Mouse (Mus musculus): ENCODE data around the gene Gm4969. TPM values are rescaled to one million over a fixed set of nuclear protein-coding genes. Genes with fewer than 3 reads are reported as not detected.
A peak's percentile ranks its signal among the peaks of the same experiment; 100 is the strongest.

Gm4969 gene
- polyA plus RNA-seq (2015; fragmentation: Nextera tagmentation; extraction: Ambion mirVana) = 6.9 and 7.3 TPM in 2 replicates

- H3K9me3 ChIP-seq = no peaks in the 10 kb centered on the region
- H3K36me3 ChIP-seq (replicated peaks) = no peaks in the 10 kb centered on the region
- ATAC-seq (replicated peaks) = peak; percentile 63
- H3K27ac ChIP-seq = peak within 1 kb of the TSS; percentile 45
- peak within 1 kb of the TSS; percentile 15; the same call in 1 of the 2 replicates for H3K9ac ChIP-seq
- H3K4me3 ChIP-seq = peak within 1 kb of the TSS; percentile 39
- H3K4me2 ChIP-seq = peak within 1 kb of the TSS; percentile 60
- no peaks in the 10 kb centered on the region for H3K27me3 ChIP-seq (replicated peaks)
- 18% methylated on average over 62 of the region's 64 CpGs for WGBS
- H3K4me1 ChIP-seq = peaks cover 28% of the 10 kb centered on the region
Observed at GRCm38 (mm10) chr7:19118028-19118771, at the start of gene Gm4969. TSS of gene Gm4969 (minus strand) at chr7:19118368.

GRCm38 (mm10) chr7:19166990-19167389 lies 48.8 kb upstream of the Gm4969 start:
- H3K36me3 ChIP-seq (replicated peaks) = no peaks in the 10 kb centered on the region
- H3K9ac ChIP-seq = no peak overlapping the region
- H3K4me3 ChIP-seq = no peak overlapping the region
- ATAC-seq (replicated peaks) = no peak
- peaks cover 13% of the 10 kb centered on the region for H3K27me3 ChIP-seq (replicated peaks)
- no peaks in the 10 kb centered on the region for H3K9me3 ChIP-seq
- WGBS = 85% methylated on average over 3 of the region's 3 CpGs
- H3K4me2 ChIP-seq = no peak overlapping the region
- no peak overlapping the region for H3K27ac ChIP-seq
- H3K4me1 ChIP-seq = peaks cover 35% of the 10 kb centered on the region

DNA sequence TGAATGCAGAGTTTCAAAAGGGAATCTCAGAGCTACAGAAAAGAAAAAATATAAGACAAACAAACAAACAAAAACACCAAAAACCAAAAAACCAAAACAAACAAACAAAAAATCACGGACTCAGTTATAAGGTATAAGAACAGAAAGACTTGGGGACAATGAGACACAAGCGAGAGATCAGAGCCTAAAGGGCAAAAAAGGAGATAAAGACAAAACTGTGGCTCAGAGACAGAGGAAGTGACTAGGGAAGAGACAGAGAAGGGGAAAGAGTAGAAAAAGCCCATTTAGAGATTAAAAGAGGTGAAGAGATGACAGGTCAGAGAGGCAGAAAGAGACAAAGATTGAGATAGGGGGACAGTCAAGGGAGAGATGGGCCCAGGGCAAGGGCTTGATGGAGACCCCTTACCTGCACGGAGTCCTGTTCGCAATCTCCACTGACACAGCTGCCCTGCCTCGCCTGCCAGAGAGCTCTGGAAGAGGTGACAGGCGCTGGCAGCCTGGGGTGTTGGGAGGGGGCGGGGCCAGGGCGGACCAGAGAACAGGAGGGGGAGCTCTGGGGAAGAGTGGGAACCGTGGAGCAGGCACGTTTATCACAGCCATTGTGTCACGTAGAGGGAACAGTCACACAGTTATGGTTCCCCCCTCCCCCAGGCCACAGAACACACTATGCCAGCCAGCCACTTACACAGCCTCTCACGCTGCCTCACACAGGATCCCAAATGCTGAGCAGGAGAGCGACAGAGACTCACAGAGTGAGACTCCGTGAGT lies 47.7 kb upstream of the Gm4969 start, which contains the start of gene Gipr:
TSS of gene Gipr (minus strand) at position 472 of the 768 bp plus-strand sequence.
- H3K9ac ChIP-seq = no peak within 1 kb of the TSS
- H3K4me2 ChIP-seq = peak within 1 kb of the TSS; percentile 38
- 0 out of 2 replicates have a peak within 1 kb of the TSS, but pooled peaks have one; percentile 5 for H3K27ac ChIP-seq
- 13% methylated on average over 14 of the region's 14 CpGs for WGBS
- H3K4me1 ChIP-seq = peaks cover 32% of the 10 kb centered on the region
- ATAC-seq (replicated peaks) = peak; percentile 19; the same call in 1 of the 2 replicates
- no peaks in the 10 kb centered on the region for H3K9me3 ChIP-seq
- H3K27me3 ChIP-seq (replicated peaks) = peaks cover 15% of the 10 kb centered on the region
- H3K36me3 ChIP-seq (replicated peaks) = no peaks in the 10 kb centered on the region
- peak within 1 kb of the TSS; percentile 11; the same call in 1 of the 2 replicates for H3K4me3 ChIP-seq

DNA sequence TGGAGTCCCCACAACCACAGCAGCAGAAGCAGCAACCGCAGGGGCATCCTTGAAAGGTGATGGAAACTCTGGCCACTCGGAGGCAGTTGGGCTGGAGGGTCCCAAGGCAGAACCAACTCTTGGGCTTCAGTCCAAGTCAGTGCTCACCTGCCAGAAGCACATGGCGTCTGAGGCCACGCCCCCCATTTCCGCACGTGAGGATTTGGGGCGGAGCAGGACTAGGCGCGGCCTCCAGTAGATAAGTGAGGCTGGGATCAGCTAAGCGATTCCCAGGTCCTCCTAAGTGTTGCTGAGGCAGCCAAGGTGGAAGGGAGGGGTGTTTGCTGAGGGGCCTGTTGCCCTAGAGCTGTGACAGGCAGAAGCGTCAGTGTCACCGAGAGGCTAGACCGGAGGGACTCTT lies 46.8 kb upstream of the Gm4969 start:
- ATAC-seq (replicated peaks) = no peak
- 0 out of 2 replicates have a peak overlapping the region, but pooled peaks have one; percentile 8 for H3K4me3 ChIP-seq
- H3K4me1 ChIP-seq = peaks cover 33% of the 10 kb centered on the region
- H3K36me3 ChIP-seq (replicated peaks) = no peaks in the 10 kb centered on the region
- H3K27ac ChIP-seq = no peak overlapping the region
- WGBS = 3% methylated on average over 13 of the region's 13 CpGs
- H3K9me3 ChIP-seq = no peaks in the 10 kb centered on the region
- H3K4me2 ChIP-seq = peak overlapping the region; percentile 38
- H3K9ac ChIP-seq = no peak overlapping the region
- peaks cover 17% of the 10 kb centered on the region for H3K27me3 ChIP-seq (replicated peaks)

DNA sequence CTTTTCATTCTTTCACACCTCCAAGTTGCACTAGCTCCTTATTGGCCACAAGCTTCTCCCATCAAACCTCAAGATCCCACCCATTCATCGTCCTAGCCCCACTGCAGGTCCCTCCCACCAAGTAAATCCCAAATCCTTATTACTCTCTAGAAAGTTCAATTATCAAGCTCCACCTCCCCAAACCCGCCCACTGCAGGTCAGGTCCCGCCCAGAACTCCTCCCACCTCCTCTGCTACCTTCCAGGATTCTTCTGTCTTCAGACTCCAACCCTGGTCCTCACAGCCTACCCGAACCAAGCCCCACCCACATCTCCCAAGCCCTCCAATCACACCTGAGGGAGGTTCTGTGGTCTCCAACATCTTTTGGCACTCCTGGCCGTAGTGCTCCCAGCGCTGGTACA lies 46.0 kb upstream of the Gm4969 start:
- Histone ChIP-seq H3K4me2 (peak overlapping the region; percentile 8; the same call in 1 of the 2 replicates), H3K9ac (no peak overlapping the region), H3K27me3 (replicated peaks) (peaks cover 24% of the 10 kb centered on the region), H3K4me3 (no peak overlapping the region), H3K4me1 (peaks cover 34% of the 10 kb centered on the region), H3K27ac (no peak overlapping the region), H3K9me3 (no peaks in the 10 kb centered on the region), H3K36me3 (replicated peaks) (no peaks in the 10 kb centered on the region)
- ATAC-seq (replicated peaks) = no peak; the same call in 1 of the 2 replicates
- WGBS = 1% methylated on average over 6 of the region's 6 CpGs

DNA sequence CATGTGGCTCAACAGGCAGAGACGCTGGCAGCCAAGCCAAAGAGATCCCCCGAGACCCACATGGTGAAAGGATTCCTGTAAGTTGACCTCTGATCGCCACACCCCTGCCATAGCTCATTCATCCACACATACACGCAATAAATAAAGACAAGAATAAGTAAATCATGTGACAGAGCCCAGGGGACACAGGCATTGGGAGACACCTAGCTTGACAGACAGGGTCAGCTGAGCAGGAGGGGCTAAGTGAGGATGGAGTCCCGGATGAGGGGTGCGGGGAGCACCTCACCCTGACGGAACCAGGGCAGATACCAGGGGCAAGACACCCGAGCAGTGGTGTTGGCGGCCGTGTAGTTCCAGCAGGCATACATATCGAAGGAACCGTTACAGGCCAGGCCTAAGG lies 45.6 kb upstream of the Gm4969 start:
- 23% methylated on average over 12 of the region's 12 CpGs for WGBS

DNA sequence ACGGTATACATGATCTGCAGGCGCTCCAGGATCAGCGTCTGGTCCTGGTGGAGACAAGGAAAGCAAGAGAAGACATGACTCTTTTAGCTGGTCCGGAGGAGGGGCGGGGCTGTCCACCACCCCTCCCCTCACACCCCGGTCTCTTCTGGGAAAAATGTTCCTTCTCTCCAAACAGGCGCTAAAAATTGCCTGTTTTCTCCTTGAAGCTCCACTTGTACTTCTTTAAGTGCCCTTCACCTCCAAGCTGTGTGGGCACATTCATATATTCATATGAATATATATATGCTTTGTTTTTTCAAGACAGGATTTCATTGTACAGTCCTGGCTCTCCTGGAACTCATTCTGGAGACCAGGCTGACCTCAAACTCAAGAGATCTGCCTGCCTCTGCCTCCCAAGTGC lies 44.8 kb upstream of the Gm4969 start:
- peaks cover 34% of the 10 kb centered on the region for H3K4me1 ChIP-seq
- no peak overlapping the region for H3K27ac ChIP-seq
- no peaks in the 10 kb centered on the region for H3K9me3 ChIP-seq
- 88% methylated on average over 7 of the region's 7 CpGs for WGBS
- no peak for ATAC-seq (replicated peaks)
- peaks cover 25% of the 10 kb centered on the region for H3K27me3 ChIP-seq (replicated peaks)
- H3K36me3 ChIP-seq (replicated peaks) = no peaks in the 10 kb centered on the region
- H3K9ac ChIP-seq = no peak overlapping the region
- H3K4me3 ChIP-seq = no peak overlapping the region
- no peak overlapping the region for H3K4me2 ChIP-seq

More for the DNA sequence above, 45.6 kb upstream of the Gm4969 start:
- Histone ChIP-seq H3K27ac (no peak overlapping the region), H3K4me2 (peak overlapping the region; percentile 8; the same call in 1 of the 2 replicates), H3K4me3 (no peak overlapping the region), H3K27me3 (replicated peaks) (peaks cover 25% of the 10 kb centered on the region), H3K4me1 (peaks cover 34% of the 10 kb centered on the region), H3K9me3 (no peaks in the 10 kb centered on the region), H3K9ac (no peak overlapping the region), H3K36me3 (replicated peaks) (no peaks in the 10 kb centered on the region)
- no peak for ATAC-seq (replicated peaks)

DNA sequence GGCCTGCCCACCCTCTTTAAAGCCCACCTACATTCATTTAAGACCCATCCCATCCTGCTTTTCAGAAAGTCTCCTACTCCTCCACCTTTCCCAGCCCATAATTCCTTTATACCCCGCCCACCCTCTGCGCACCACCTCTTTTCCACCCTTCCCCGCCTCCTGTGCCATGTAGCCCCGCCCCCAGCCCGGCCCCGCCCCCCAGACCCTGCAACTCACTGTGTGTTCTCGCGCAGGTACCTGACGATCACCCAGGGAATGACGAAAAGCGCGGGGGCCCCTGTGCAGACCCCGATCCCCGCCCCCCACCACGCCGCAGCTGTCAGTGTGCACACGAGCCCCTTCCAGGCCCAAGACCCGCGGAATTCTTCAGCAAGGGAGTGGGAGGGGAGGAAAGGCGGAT lies 41.9 kb upstream of the Gm4969 start:
- peak; percentile 22 for ATAC-seq (replicated peaks)
- peak overlapping the region; percentile 73 for H3K4me2 ChIP-seq
- no peaks in the 10 kb centered on the region for H3K36me3 ChIP-seq (replicated peaks)
- H3K9ac ChIP-seq = peak overlapping the region; percentile 53
- peaks cover 25% of the 10 kb centered on the region for H3K27me3 ChIP-seq (replicated peaks)
- WGBS = 1% methylated on average over 20 of the region's 20 CpGs
- H3K4me3 ChIP-seq = peak overlapping the region; percentile 41
- no peaks in the 10 kb centered on the region for H3K9me3 ChIP-seq
- no peak overlapping the region for H3K27ac ChIP-seq
- H3K4me1 ChIP-seq = peaks cover 38% of the 10 kb centered on the region

- no peaks in the 10 kb centered on the region for H3K9me3 ChIP-seq
- peak overlapping the region; percentile 41; the same call in 1 of the 2 replicates for H3K4me3 ChIP-seq
- H3K4me2 ChIP-seq = peak overlapping the region; percentile 73
- H3K4me1 ChIP-seq = peaks cover 31% of the 10 kb centered on the region
- no peaks in the 10 kb centered on the region for H3K36me3 ChIP-seq (replicated peaks)
- no peak overlapping the region for H3K27ac ChIP-seq
- 17% methylated on average over 18 of the region's 18 CpGs for WGBS
- H3K27me3 ChIP-seq (replicated peaks) = peaks cover 19% of the 10 kb centered on the region
- no peak for ATAC-seq (replicated peaks)
- H3K9ac ChIP-seq = 0 out of 2 replicates have a peak overlapping the region, but pooled peaks have one; percentile 0
Observed at GRCm38 (mm10) chr7:19159411-19159810, 41.2 kb upstream of the Gm4969 start.

GRCm38 (mm10) chr7:19158601-19159000 lies 40.4 kb upstream of the Gm4969 start:
- H3K9ac ChIP-seq = no peak overlapping the region
- no peak for ATAC-seq (replicated peaks)
- H3K4me1 ChIP-seq = peaks cover 24% of the 10 kb centered on the region
- WGBS = 75% methylated on average over 11 of the region's 11 CpGs
- H3K4me2 ChIP-seq = no peak overlapping the region
- H3K4me3 ChIP-seq = no peak overlapping the region
- no peak overlapping the region for H3K27ac ChIP-seq
- no peaks in the 10 kb centered on the region for H3K9me3 ChIP-seq
- H3K27me3 ChIP-seq (replicated peaks) = peaks cover 12% of the 10 kb centered on the region
- 0 out of 2 replicates have a peak, but pooled peaks cover 4% of the 10 kb centered on the region for H3K36me3 ChIP-seq (replicated peaks)

DNA sequence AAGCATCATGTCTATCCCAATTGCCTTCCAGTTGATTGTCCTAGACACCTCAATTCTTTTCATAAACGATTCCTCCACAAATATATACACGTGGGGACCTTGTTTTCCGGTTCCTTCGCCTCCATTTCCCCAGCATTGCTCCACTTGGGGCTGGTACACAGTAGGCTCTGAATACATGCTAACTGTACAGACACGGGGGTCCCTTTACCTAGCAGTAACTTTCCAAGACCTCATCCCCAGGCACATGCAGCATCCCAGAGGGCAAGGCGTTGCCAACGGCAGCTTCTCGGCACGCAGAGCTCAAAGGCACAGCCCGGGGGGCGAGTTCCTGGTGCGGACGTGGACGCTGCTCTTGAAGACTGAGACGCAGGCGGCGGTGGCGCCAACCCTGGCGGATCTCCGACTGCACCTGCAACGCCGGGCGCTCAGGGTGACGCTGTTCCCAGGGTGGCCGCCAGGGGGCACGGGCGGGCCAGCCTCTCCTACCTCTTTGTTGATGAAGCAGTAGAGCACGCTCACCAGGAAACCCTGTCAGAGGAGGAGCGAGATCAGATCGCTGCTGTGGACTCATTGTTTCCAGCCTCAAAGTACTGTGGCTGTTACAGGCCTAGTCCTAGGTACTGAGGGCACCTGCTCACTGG lies 39.1 kb upstream of the Gm4969 start:
- Histone ChIP-seq H3K9me3 (no peaks in the 10 kb centered on the region), H3K4me2 (peak overlapping the region; percentile 47), H3K4me3 (peak overlapping the region; percentile 22), H3K27me3 (replicated peaks) (peaks cover 12% of the 10 kb centered on the region), H3K4me1 (peaks cover 24% of the 10 kb centered on the region), H3K9ac (peak overlapping the region; percentile 33; the same call in 1 of the 2 replicates), H3K36me3 (replicated peaks) (peaks cover 15% of the 10 kb centered on the region; the same call in 1 of the 2 replicates), H3K27ac (peak overlapping the region; percentile 73)
- ATAC-seq (replicated peaks) = peak; percentile 70
- WGBS = 5% methylated on average over 30 of the region's 30 CpGs

All from midbrain, embryonic 15.5 days (tissue).